Mouse (Mus musculus): Measurements from ENCODE around the gene Rc3h1. TPM values are rescaled to one million over a fixed set of nuclear protein-coding genes. Genes with fewer than 3 reads are reported as not detected.
"Not testable (repeated sequence)": the region's sequence is repeated elsewhere in the genome, so short reads cannot be mapped to it uniquely, and the experiment has no call there.

Gene Rc3h1
- total RNA-seq (2021): 10 to 100 TPM; 44.4 to 45.7 TPM
- long read RNA-seq, experiment 1, full-length matches to known transcripts: 1 of 11 reads
- long read RNA-seq, experiment 1, partial matches to known transcripts: 2 of 11 reads
- long read RNA-seq, experiment 1, other reads (novel, unspliced or antisense): 8 of 11 reads
- long read RNA-seq, experiment 2, partial matches to known transcripts: 0 of 12 reads
- long read RNA-seq, experiment 2, other reads (novel, unspliced or antisense): 12 of 12 reads

DNA sequence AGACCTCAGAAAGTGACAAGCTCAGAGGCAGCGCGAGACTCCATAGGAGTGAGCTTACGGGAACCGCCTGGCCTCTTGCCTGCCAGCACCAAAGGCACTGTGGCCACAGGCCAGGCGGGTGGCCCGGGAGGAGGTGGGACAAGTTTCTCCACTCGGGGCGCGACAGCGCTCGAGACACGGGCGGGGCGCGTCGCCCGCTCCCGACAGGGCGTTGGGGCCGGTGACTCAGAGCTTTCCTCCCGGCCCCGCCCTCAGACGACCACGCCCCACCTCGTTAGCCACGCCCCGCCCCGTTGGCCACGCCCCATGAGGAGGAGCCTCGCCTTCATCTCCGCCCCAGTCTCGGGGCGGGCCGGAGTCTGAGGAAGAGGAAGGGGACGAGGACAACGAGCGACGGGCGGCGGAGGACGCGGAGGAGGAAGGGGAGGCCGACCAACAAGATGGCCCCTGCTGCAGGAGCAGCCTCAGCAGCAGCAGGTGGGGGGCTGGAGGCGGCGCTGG is at the start of gene Rc3h1:
TSS of gene Rc3h1 (plus strand) at position 362 of the 501 bp plus-strand sequence.
- peak; percentile 96 to 99 for DNase-seq (ENCODE audit: extremely low spot score in 1 of 2, low spot score in 2 of 2)
- peak within 1 kb of the TSS; percentile 76 for H3K4me3 ChIP-seq
- peak within 1 kb of the TSS; percentile 94 for H3K27ac ChIP-seq
- peak; percentile 10 for TF ChIP-seq CTCF (IDR thresholded peaks at IDR 0.05)
- intact Hi-C loops (cut with DNase I): loop anchor here (2.0 kb wide), 1 partner anchor 113 kb away; the partner anchor contains the start of gene Rabgap1l

DNA sequence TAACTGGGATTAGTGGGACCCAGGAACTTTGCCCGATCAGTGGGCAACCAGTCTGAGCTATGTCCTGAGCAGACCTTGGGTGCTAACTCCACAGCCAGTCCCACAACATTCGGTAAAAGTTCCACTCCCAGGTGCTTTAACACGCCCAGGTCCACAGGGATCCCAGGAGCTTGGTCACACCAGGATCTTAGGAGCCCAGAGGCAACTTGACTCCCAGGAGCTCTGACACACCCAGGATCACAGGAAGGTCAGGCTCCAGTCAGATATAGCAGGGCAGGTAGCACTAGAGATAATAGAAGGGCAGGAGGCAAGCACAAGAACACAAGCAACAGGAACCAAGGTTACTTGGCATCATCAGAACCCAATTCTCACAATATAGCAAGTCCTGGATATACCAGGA is 48.1 kb upstream of the Rc3h1 start:
- no peak for TF ChIP-seq CTCF (IDR thresholded peaks at IDR 0.05)

GRCm38 (mm10) chr1:160859874-160860273 is 46.3 kb upstream of the Rc3h1 start:
- intact Hi-C loops (cut with DNase I): loop anchor here (5.0 kb wide), 1 partner anchor 103 kb away; no protein-coding TSS in a partner anchor
- not testable (repeated sequence) for DNase-seq (ENCODE audit: extremely low spot score in 1 of 2, low spot score in 2 of 2); H3K27ac ChIP-seq; H3K4me3 ChIP-seq

More for the DNA sequence above, 48.1 kb upstream of the Rc3h1 start:
- intact Hi-C loops (cut with DNase I): no loop called here
- no peak for DNase-seq (ENCODE audit: extremely low spot score in 1 of 2, low spot score in 2 of 2)
- no peak overlapping the region for H3K27ac ChIP-seq
- no peak overlapping the region for H3K4me3 ChIP-seq

GRCm38 (mm10) chr1:160861142-160861541 is 45.1 kb upstream of the Rc3h1 start:
- no peak overlapping the region for H3K4me3 ChIP-seq
- no peak for TF ChIP-seq CTCF (IDR thresholded peaks at IDR 0.05)
- intact Hi-C loops (cut with DNase I): loop anchor here (5.0 kb wide), 1 partner anchor 104 kb away; no protein-coding TSS in a partner anchor

DNA sequence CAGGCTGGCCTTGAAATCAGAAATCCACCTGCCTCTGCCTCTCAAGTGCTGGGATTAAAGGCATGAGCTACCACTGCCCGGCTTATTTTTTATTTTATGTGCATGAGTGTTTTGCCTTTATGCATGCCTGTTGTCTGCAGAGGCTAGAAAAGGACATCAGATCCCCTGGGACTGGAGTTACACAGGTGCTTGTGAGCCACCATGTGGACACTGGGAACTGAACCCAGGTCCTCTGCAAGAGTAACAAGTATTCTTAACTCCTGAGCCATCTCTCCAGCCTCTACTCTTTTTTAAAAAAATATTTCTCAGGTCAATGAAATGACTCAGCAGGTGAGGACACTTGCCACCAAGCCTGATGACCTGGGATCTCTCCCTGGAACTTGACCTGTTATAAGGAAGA is 44.6 kb upstream of the Rc3h1 start:
- Histone ChIP-seq H3K27ac (no peak overlapping the region), H3K4me3 (no peak overlapping the region)
- no peak for DNase-seq (ENCODE audit: extremely low spot score in 1 of 2, low spot score in 2 of 2)
- TF ChIP-seq CTCF (IDR thresholded peaks at IDR 0.05): no peak
- intact Hi-C loops (cut with DNase I): loop anchor here (2.0 to 5.0 kb wide), 2 partner anchors 104 to 117 kb away; no protein-coding TSS in a partner anchor

More at GRCm38 (mm10) chr1:160861142-160861541, 45.1 kb upstream of the Rc3h1 start:
- no peak overlapping the region for H3K27ac ChIP-seq
- no peak for DNase-seq (ENCODE audit: extremely low spot score in 1 of 2, low spot score in 2 of 2)

DNA sequence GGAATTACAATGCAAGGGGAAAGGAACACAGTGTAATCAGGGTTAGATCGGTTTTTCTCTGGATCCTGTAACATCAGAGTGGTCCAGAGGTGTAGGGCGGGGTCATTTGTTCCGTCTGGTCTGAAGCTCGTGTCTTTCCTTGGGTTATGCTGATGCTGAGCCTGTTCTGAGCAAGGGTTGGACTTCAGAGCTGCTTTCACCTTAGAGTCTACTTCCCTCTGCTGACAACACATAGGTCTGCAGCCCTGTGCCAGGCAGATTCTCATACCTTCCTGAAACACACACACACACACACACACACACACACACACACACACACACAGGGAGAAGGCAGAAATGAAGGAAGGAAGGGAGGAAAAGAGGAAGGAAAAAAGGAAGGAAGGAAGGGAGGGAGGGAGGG is 43.2 kb upstream of the Rc3h1 start:
- H3K27ac ChIP-seq: no peak overlapping the region
- intact Hi-C loops (cut with DNase I): loop anchor here (2.0 to 5.0 kb wide), 2 partner anchors 106 to 118 kb away; no protein-coding TSS in a partner anchor
- peak; percentile 12 to 27 for DNase-seq (ENCODE audit: extremely low spot score in 1 of 2, low spot score in 2 of 2)
- H3K4me3 ChIP-seq: no peak overlapping the region
- TF ChIP-seq CTCF (IDR thresholded peaks at IDR 0.05): peak; percentile 33

DNA sequence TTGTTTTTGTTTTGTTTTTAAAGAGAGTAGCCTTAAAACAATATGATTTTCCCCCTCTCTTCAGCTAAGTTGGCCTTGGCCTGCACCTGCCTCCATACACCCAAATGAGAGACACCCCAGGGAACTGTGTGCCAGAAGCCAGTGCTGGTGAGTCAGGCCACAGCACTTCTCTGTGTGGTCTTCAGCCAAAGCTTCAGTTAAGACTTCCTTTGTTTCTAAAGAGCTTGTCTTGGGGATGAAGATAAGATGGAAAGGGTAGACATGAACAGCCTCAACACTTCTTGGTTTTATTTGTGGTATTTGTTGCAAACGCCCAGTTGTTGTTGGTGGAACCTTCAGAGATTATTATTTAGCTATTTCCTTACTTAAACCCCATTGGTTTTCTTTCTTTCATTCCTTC is 31.5 kb upstream of the Rc3h1 start:
- TF ChIP-seq CTCF (IDR thresholded peaks at IDR 0.05): no peak
- intact Hi-C loops (cut with DNase I): no loop called here
- Histone ChIP-seq H3K4me3 (no peak overlapping the region), H3K27ac (no peak overlapping the region)
- no peak for DNase-seq (ENCODE audit: extremely low spot score in 1 of 2, low spot score in 2 of 2)

DNA sequence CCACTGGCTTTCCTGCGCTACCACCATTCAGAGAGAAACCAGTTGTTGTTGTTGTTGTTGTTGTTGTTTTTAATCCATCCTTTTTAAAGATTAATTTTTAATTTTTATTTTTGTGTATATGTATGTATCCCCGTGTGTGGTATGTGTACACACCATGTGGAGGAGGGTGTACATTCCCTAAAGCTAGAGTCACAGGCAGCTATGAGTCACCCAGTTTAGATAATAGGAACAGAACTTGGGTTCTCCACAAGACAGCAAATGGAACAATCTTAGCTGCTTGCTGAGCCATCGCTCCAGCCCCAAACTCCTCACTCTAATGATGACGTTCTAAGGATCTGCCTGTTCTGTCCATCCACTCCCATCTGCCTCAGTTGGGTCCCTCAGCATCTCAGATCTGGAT is 29.2 kb upstream of the Rc3h1 start:
- Histone ChIP-seq H3K27ac (no peak overlapping the region), H3K4me3 (no peak overlapping the region)
- intact Hi-C loops (cut with DNase I): no loop called here
- no peak for DNase-seq (ENCODE audit: extremely low spot score in 1 of 2, low spot score in 2 of 2)
- no peak for TF ChIP-seq CTCF (IDR thresholded peaks at IDR 0.05)

GRCm38 (mm10) chr1:160878485-160878884 is 27.7 kb upstream of the Rc3h1 start:
- DNase-seq (ENCODE audit: extremely low spot score in 1 of 2, low spot score in 2 of 2): no peak
- Histone ChIP-seq H3K27ac (no peak overlapping the region), H3K4me3 (no peak overlapping the region)
- TF ChIP-seq CTCF (IDR thresholded peaks at IDR 0.05): no peak
- intact Hi-C loops (cut with DNase I): no loop called here

GRCm38 (mm10) chr1:160881378-160881777 is 24.8 kb upstream of the Rc3h1 start:
- H3K4me3 ChIP-seq; H3K27ac ChIP-seq; DNase-seq (ENCODE audit: extremely low spot score in 1 of 2, low spot score in 2 of 2); intact Hi-C loops (cut with DNase I): not testable (repeated sequence)

DNA sequence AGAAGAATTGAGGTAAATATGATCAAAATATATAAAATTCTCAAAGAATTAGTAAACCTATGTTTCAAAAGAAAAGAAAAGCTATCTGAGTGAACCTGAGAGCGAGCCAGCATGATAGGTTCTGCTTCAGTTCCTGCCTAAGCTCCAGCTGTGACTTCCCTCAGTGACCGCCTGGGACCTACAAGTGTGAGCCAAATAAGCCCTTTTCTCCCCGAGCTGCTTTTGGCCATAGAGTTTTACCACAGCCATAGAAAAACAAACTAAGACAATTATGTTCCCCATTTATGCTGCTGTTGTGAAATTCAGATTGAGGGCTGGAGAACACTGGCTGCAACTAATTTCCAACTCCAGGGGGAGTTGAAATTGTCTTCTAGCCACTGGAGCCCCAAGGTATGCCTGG is 24.2 kb upstream of the Rc3h1 start:
- Histone ChIP-seq H3K4me3 (no peak overlapping the region), H3K27ac (no peak overlapping the region)
- intact Hi-C loops (cut with DNase I): no loop called here
- no peak for DNase-seq (ENCODE audit: extremely low spot score in 1 of 2, low spot score in 2 of 2)
- no peak; the same call in 1 of the 2 replicates for TF ChIP-seq CTCF (IDR thresholded peaks at IDR 0.05)

GRCm38 (mm10) chr1:160884273-160884672 is 21.9 kb upstream of the Rc3h1 start:
- TF ChIP-seq CTCF (IDR thresholded peaks at IDR 0.05): no peak
- Histone ChIP-seq H3K4me3 (no peak overlapping the region), H3K27ac (no peak overlapping the region)
- no peak for DNase-seq (ENCODE audit: extremely low spot score in 1 of 2, low spot score in 2 of 2)
- intact Hi-C loops (cut with DNase I): no loop called here

- TF ChIP-seq CTCF (IDR thresholded peaks at IDR 0.05): no peak
- intact Hi-C loops (cut with DNase I): no loop called here
These were observed 21.2 kb upstream of the Rc3h1 start for GRCm38 (mm10) chr1:160884993-160885392.

More at GRCm38 (mm10) chr1:160884993-160885392, 21.2 kb upstream of the Rc3h1 start:
- Histone ChIP-seq H3K27ac (no peak overlapping the region), H3K4me3 (no peak overlapping the region)
- no peak for DNase-seq (ENCODE audit: extremely low spot score in 1 of 2, low spot score in 2 of 2)
